Mouse (Mus musculus) limb, embryonic 12.5 days (tissue): ENCODE measurements around the gene Wipf3. TPM values are rescaled to one million over a fixed set of nuclear protein-coding genes. Genes with fewer than 3 reads are reported as not detected.

Experiments
- ATAC-seq: fragments of 200-750 bp; cut with Nextera tagmentation; 2 replicates; pipeline ENCODE4 v1.8.0; 2017; ENCODE audit warnings: low read depth, moderate TSS enrichment; ENCODE audit not compliant: insufficient number of reproducible peaks, insufficient read depth, low FRiP score, low TSS enrichment
- H3K27ac ChIP-seq: fragments of 300-500 bp; sonication (generic); 2 replicates; pipeline ENCODE4 v1.5.1; 2016; ENCODE audit warnings: mild to moderate bottlenecking, moderate library complexity
- H3K27me3 ChIP-seq: fragments of 300-500 bp; sonication (generic); 2 replicates; pipeline ENCODE4 v1.6.1; 2016; ENCODE audit warnings: mild to moderate bottlenecking, moderate library complexity
- H3K36me3 ChIP-seq: fragments of 300-500 bp; sonication (generic); 2 replicates; pipeline ENCODE4 v1.6.1; 2016; ENCODE audit warnings: mild to moderate bottlenecking, moderate library complexity
- H3K4me1 ChIP-seq: fragments of 300-500 bp; sonication (generic); replicated peaks from 2 replicates; pipeline ENCODE4 v1.6.1; 2016
- H3K4me2 ChIP-seq: fragments of 300-500 bp; sonication (generic); 2 replicates; pipeline ENCODE4 v1.6.1; 2016; ENCODE audit warnings: mild to moderate bottlenecking, moderate library complexity
- H3K4me3 ChIP-seq: fragments of 300-500 bp; sonication (generic); replicated peaks from 2 replicates; pipeline ENCODE4 v1.5.1; 2016; ENCODE audit warnings: mild to moderate bottlenecking
- H3K9ac ChIP-seq: fragments of 300-500 bp; sonication (generic); replicated peaks from 2 replicates; pipeline ENCODE4 v1.6.1; 2016; ENCODE audit warnings: mild to moderate bottlenecking, moderate library complexity
- H3K9me3 ChIP-seq: fragments of 300-500 bp; sonication (generic); 2 replicates; pipeline ENCODE4 v1.6.1; 2016; ENCODE audit warnings: mild to moderate bottlenecking, moderate library complexity
- WGBS: fragments of 180-500 bp; shearing (Covaris S2); methylation state at CpG from one replicate; pipeline ENCODE4 v1.1.7; 2016; 5-methylcytosine and 5-hydroxymethylcytosine counted together
- polyA plus RNA-seq: library from polyadenylated mRNA; unstranded; fragments of >200 nt; fragmentation: Nextera tagmentation; extraction: Ambion mirVana; gene quantifications from 2 replicates; pipeline ENCODE4 v1.2.1, GENCODE M21; 2016

Gene Wipf3
- polyA plus RNA-seq, 1 experiment from 2014 or later: 1.1 TPM

DNA sequence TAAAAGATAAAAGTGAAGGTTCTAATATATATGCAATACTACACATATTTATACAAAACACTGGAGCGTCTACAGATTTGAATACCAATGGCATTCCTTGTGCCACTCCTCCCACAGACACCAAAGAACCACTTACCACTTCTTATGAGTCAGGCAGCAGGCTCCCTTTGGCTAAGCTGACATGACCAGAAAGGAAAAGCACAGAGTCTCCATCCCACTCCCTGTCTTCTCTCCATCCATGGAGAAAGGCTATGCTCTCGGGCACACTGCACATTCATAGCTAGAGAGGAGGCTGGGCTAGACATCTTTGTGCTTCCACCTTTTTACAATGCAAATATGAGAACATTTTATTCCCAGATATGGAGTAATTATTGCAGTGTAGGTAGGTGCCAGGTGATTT lies 27.9 kb upstream of the Wipf3 start:
- Histone ChIP-seq H3K9me3 (no peaks in the 10 kb centered on the region), H3K4me2 (no peak overlapping the region), H3K27me3 (no peaks in the 10 kb centered on the region), H3K36me3 (no peaks in the 10 kb centered on the region), H3K27ac (no peak overlapping the region), H3K4me3 (no peak overlapping the region), H3K9ac (no peak overlapping the region), H3K4me1 (peaks cover 10% of the 10 kb centered on the region)
- no peak for ATAC-seq
- WGBS: 91% methylated on average over 2 of the region's 2 CpGs

DNA sequence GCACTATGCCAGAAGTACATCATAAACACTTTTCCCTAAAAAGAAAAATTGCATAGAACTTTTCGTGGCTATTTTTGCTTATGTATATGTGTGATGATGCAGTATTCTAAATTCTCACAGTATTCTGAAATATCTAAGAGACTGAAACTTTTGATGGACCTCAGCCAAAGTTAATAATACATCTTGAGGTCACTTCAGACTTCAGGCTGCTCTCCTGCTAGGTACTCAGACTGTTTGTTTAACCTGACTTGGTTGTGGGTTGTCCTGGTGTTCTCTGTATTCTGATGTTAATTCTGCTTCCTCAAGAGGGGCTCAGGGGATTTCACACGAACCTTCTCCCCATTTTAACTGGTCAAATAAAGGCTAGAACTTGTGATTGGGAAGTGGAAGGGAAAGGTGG lies 24.5 kb upstream of the Wipf3 start:
- H3K27ac ChIP-seq: no peak overlapping the region
- no peaks in the 10 kb centered on the region for H3K27me3 ChIP-seq
- no peak for ATAC-seq
- no peaks in the 10 kb centered on the region for H3K4me1 ChIP-seq
- H3K4me2 ChIP-seq: no peak overlapping the region
- no peak overlapping the region for H3K9ac ChIP-seq
- H3K9me3 ChIP-seq: no peaks in the 10 kb centered on the region
- no peak overlapping the region for H3K4me3 ChIP-seq
- no peaks in the 10 kb centered on the region for H3K36me3 ChIP-seq
- WGBS: 62% methylated on average over 2 of the region's 2 CpGs

DNA sequence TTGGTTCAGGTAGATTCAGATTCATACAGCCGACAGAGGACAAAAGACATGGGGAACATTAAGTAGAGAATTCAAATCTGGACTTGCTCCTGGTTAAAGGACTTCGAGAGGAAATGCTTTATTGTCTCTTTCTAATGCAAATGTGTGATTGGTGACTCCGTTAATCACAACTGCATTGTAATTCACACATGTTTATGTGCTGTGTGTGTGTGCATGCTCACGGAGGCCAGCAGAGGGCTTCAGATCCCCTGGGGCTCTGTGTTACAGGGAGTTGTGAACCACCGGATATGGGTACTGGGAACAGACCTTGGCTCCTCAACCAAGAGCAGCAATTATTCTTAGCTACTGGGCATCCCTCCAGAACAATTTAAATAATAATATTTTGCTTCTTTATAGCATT lies 23.3 kb upstream of the Wipf3 start:
- no peak for ATAC-seq
- no peaks in the 10 kb centered on the region for H3K4me1 ChIP-seq
- 91% methylated on average over 5 of the region's 5 CpGs for WGBS

DNA sequence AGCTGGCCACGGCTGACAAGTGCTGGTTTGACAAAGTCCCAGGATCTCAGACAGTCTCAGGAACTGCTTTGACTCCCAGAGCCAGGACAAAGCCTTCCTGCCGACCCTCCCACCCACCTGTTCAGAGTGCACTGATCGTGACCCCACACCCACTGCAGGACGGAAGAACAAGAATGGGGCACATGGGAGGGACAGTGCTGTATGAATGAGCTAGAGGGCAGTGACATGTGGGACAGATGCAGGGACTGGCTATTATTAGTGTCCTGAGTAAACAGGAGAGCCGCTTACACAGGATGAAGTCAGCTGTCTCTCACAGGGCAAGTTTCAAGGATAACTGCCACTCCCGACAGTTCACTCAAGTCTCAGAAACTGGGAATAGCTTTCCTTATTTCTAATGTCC lies 20.1 kb upstream of the Wipf3 start:
- no peak for ATAC-seq
- H3K9me3 ChIP-seq: no peaks in the 10 kb centered on the region
- 59% methylated on average over 6 of the region's 6 CpGs for WGBS
- H3K4me2 ChIP-seq: no peak overlapping the region
- no peaks in the 10 kb centered on the region for H3K27me3 ChIP-seq
- H3K4me3 ChIP-seq: no peak overlapping the region
- H3K27ac ChIP-seq: no peak overlapping the region
- no peak overlapping the region for H3K9ac ChIP-seq
- no peaks in the 10 kb centered on the region for H3K4me1 ChIP-seq
- H3K36me3 ChIP-seq: no peaks in the 10 kb centered on the region

More for the DNA sequence above, 23.3 kb upstream of the Wipf3 start:
- Histone ChIP-seq H3K4me2 (no peak overlapping the region), H3K9me3 (no peaks in the 10 kb centered on the region), H3K4me3 (no peak overlapping the region), H3K9ac (no peak overlapping the region), H3K27me3 (no peaks in the 10 kb centered on the region), H3K36me3 (no peaks in the 10 kb centered on the region), H3K27ac (no peak overlapping the region)

DNA sequence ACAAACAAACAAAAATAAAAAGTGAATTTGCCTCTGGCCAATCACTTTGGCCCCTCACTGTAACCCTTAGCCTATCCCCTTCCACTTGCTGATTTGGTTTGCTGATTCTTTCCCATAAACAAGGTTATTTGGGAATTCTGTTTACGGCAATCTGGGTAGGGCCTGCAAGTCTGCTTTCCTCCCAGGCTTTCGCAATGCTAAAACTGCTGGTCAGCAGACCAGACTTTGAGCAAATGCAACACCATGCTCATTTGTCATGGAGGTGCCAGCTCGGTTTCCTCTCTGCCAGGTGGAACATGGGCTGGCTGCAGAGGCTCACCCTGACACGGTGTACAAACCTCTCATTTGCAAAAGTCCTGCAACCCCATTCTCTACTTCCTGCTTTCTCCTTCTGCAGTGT lies 19.0 kb upstream of the Wipf3 start:
- H3K36me3 ChIP-seq: no peaks in the 10 kb centered on the region
- no peak overlapping the region for H3K4me3 ChIP-seq
- H3K27ac ChIP-seq: no peak overlapping the region
- H3K4me1 ChIP-seq: no peaks in the 10 kb centered on the region
- no peaks in the 10 kb centered on the region for H3K27me3 ChIP-seq
- no peaks in the 10 kb centered on the region for H3K9me3 ChIP-seq
- ATAC-seq: no peak
- H3K4me2 ChIP-seq: no peak overlapping the region
- WGBS: 60% methylated on average over 4 of the region's 4 CpGs
- H3K9ac ChIP-seq: no peak overlapping the region

DNA sequence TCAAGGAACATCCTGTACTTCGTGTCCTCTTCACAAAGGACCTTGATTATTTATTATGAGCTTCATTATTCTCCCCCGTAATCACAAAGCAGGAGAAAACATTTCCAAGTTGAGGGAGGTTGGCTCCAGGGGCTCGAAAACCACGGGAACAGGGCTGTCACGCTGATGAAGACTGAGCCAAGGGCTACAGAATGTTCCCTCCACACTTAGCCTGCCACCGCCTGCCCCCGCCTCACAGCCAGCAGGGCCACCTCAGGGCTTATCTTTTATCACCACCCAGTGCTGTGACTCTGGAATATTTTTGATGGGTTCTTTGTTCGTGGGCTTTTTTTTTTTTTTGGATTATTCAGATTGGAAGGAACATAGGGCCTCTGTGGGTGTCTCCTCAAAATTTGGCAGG lies 17.8 kb upstream of the Wipf3 start:
- no peaks in the 10 kb centered on the region for H3K4me1 ChIP-seq
- H3K4me3 ChIP-seq: no peak overlapping the region
- no peaks in the 10 kb centered on the region for H3K9me3 ChIP-seq
- H3K4me2 ChIP-seq: no peak overlapping the region
- no peak overlapping the region for H3K27ac ChIP-seq
- H3K27me3 ChIP-seq: no peaks in the 10 kb centered on the region
- H3K9ac ChIP-seq: no peak overlapping the region
- no peaks in the 10 kb centered on the region for H3K36me3 ChIP-seq
- 82% methylated on average over 8 of the region's 8 CpGs for WGBS
- no peak for ATAC-seq

DNA sequence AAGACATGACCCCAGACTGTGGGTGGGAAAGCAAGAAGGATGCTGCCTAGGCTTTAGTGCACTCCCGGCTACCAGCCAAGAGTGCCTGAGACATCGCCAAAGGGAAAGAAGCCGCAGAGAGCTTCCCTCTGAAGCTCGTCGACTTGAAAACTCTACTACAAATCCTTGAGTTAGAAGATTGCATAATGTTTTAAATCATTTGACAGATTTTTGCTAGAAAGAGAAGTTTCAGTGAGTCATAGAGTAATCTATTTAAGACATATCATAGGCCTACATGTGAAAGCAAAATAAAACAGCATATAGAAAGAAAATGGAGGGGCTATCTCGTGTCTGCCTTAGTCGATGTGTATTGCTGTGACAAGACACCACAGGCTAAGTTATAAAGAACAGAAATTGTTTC lies 16.5 kb upstream of the Wipf3 start:
- H3K4me3 ChIP-seq: no peak overlapping the region
- H3K36me3 ChIP-seq: no peaks in the 10 kb centered on the region
- H3K27ac ChIP-seq: no peak overlapping the region
- no peak overlapping the region for H3K4me2 ChIP-seq
- H3K9me3 ChIP-seq: no peaks in the 10 kb centered on the region
- no peak overlapping the region for H3K9ac ChIP-seq
- H3K4me1 ChIP-seq: no peaks in the 10 kb centered on the region
- no peak for ATAC-seq
- 82% methylated on average over 7 of the region's 7 CpGs for WGBS
- no peaks in the 10 kb centered on the region for H3K27me3 ChIP-seq

DNA sequence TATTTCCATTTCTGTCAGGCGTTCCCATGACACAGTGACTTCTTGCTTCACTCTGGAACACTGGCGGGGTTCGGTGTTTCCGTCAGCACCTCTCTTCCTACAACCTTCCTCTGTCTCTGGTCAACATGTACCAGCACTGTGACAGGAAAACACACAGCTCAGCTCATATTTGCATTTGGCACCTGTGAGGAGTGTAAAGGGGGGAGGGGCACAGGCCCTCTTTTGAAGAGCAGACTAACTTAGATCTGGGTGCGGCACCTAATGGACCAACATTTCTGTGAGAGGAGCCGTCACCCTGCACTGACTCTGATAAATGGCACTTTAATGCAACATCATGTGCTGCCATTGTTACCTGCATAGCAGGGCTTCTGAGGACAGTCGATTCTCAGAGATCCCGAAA lies 4.2 kb upstream of the Wipf3 start:
- no peak for ATAC-seq
- Histone ChIP-seq H3K27me3 (peaks cover 32% of the 10 kb centered on the region), H3K36me3 (no peaks in the 10 kb centered on the region)

DNA sequence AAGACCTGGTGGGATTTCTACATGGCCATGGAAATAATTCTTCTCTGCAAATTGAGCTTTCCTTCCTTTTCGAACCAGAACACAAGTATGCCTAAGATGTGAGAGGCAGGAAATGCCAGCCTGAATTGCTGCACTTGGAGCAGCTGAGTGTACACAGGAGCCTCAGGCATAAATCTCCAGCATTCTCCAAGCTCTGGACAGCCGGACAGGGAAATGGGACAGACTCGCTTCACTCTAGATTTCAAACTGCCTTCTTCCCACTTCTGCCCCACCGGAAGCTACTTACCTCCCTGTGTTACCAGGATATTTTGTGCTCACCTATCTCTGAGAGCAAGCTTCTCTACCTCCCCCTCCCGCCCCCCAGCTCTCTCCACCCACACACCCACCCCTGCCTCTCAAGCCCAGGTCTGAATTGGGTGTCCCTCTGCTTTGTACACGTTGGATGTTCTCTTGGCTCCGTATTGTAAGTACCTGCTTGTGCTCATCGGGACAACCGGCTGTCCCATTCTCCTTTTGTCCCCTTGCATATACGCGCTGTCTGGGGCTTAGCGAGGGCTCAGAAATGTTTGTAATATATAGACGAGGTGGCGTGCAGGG lies 455 bp upstream of the Wipf3 start:
- Histone ChIP-seq H3K9me3 (no peaks in the 10 kb centered on the region), H3K27me3 (peaks cover 47% of the 10 kb centered on the region), H3K4me2 (peak overlapping the region; percentile 96), H3K36me3 (no peaks in the 10 kb centered on the region), H3K4me3 (peak overlapping the region; percentile 57), H3K4me1 (peaks cover 12% of the 10 kb centered on the region), H3K27ac (no peak overlapping the region), H3K9ac (peak overlapping the region; percentile 60; the same call in 1 of the 2 replicates)
- WGBS: 4% methylated on average over 14 of the region's 14 CpGs
- ATAC-seq: 0 out of 2 replicates have a peak, but pooled peaks have one; percentile 2

More for the DNA sequence above, 4.2 kb upstream of the Wipf3 start:
- H3K27ac ChIP-seq: no peak overlapping the region
- H3K4me3 ChIP-seq: no peak overlapping the region
- H3K9me3 ChIP-seq: no peaks in the 10 kb centered on the region
- no peak overlapping the region for H3K9ac ChIP-seq
- no peak overlapping the region for H3K4me2 ChIP-seq
- WGBS: 79% methylated on average over 8 of the region's 8 CpGs
- H3K4me1 ChIP-seq: peaks cover 8% of the 10 kb centered on the region

DNA sequence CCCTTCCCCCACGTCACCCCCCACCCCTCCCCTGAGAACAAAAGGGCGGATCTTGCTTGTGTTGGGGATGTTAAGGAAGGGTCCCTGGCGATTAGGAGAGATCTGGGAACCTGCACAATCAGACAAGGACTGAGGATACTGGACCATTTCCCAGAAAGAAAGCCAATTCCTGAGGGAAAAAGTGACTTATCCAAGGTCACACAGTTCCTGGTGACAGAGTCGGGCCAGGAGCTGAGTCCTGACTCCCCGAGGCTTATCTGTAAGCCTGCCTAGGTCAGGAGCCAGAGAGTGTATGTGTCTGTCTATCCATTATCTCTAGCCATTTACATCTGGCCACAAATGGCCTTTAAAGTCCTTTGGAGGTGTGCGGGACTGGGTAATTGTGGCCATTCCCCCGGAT lies 818 bp downstream of the Wipf3 start:
- Histone ChIP-seq H3K27me3 (peaks cover 47% of the 10 kb centered on the region), H3K9me3 (no peaks in the 10 kb centered on the region), H3K27ac (no peak overlapping the region), H3K4me3 (peak overlapping the region; percentile 57), H3K9ac (peak overlapping the region; percentile 60), H3K4me2 (peak overlapping the region; percentile 96), H3K36me3 (no peaks in the 10 kb centered on the region), H3K4me1 (peaks cover 16% of the 10 kb centered on the region)
- ATAC-seq: peak; percentile 11; the same call in 1 of the 2 replicates
- WGBS: 39% methylated on average over 7 of the region's 7 CpGs

DNA sequence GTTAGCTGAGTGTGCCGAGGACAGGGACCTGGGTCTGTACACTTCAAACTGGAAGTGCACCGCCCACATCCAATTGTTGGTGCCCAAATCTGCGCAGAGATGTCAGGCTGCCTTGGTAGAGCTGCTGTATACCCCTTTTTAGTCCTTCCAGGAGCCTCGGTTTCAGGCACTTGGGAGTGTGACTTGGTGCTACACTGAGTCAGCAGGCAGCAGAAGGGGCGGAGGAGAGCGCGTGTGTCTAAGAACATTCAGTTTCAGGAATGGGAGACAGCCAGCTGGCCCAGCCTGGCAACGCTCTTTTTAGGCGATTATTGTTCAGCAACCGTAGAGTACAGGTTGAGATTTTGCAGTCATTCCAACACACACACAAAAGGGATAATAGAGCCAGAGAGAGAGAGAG lies 2.4 kb downstream of the Wipf3 start:
- Histone ChIP-seq H3K4me1 (peaks cover 20% of the 10 kb centered on the region), H3K9me3 (no peaks in the 10 kb centered on the region), H3K27ac (no peak overlapping the region), H3K4me2 (no peak overlapping the region), H3K36me3 (no peaks in the 10 kb centered on the region), H3K27me3 (peaks cover 47% of the 10 kb centered on the region), H3K9ac (no peak overlapping the region), H3K4me3 (no peak overlapping the region)
- WGBS: 78% methylated on average over 10 of the region's 10 CpGs
- no peak for ATAC-seq

DNA sequence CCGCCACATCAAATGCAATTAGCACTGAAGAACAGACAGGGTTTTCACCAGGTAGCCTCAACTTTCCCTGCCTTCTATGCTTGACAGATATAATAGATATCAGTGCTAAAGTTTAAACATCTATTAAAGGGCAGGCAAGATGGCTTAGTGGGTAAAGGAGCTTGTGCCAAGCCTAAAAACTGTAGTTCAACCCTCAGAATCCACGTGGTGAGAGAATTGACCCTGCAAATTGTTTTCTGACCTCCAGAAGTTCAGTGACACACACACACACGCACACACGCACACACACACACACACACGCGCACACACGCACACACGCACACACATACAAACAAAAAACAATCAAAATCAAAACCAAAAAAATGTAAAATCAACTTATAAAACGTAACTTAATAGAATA lies 2.8 kb downstream of the Wipf3 start:
- Histone ChIP-seq H3K9me3 (no peaks in the 10 kb centered on the region), H3K9ac (no peak overlapping the region), H3K36me3 (no peaks in the 10 kb centered on the region), H3K27me3 (peaks cover 42% of the 10 kb centered on the region), H3K4me3 (no peak overlapping the region), H3K4me2 (no peak overlapping the region), H3K4me1 (peaks cover 20% of the 10 kb centered on the region), H3K27ac (no peak overlapping the region)
- no peak for ATAC-seq
- WGBS: 78% methylated on average over 9 of the region's 9 CpGs
